Mouse (Mus musculus): ENCODE data around the gene Prkar2a.
"Not testable (repeated sequence)": the region's sequence is repeated elsewhere in the genome, so short reads cannot be mapped to it uniquely, and the experiment has no call there.

Prkar2a gene

DNA sequence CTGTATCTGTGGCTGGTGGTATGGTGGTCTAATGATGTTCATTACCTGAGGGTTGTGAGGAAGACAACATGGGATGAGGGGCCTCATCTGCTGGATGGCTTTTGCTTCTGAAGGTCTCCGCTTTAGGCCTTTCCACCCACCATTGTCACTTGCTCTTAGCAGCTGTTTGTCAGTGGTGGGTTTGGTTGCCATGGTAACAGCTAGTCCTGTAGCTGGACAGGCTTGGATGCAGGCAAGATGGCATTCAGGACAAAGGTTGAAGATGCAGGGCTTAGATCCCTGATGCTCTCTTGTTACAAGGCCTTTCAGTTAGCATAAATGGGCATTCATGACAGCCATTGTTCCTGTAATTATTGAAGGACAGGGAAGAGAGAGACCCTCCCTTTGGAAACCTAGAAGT, at the start of gene Prkar2a:
Gene Prkar2a, plus strand, starts transcription at position 209 of the 400 bp plus-strand sequence.
- DNase-seq: no peak

DNA sequence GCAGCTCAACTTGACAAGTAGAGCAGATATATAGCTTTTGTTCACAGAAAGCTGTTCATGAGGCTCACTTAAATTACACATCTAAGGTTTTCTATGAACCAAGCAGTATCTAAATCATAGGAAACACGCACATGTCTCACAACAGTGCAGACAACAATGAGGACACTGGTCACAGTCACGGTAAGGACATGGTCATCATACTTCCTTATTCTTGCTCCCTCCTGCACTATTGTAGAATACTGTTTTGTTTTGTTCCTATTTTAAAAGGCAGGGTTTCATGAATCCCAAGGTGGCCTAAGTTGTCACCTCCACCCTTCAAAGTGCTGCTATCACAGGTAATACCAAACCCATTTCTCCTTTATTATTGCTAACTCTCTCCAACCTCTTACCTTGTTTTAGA, 49.3 kb upstream of the Prkar2a start:
- no peak for DNase-seq

DNA sequence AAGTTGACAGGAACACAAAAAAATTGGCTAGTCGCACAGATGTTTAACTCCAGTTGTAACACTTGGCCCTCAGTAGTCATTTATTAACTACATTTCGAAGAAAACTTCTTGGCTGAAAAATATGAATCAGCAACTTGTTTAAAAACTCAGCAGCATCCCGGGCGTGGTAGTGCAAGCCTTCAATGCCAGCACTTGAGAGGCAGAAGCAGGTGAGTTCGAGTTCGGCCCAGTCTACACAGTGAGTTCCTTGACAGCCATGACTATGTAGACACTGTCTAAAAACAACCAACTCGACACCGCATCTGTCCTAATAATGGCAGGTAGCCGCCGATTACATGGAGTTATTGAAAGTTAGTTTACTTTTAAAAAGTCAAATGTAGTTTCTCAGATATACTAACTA, 40.9 kb upstream of the Prkar2a start:
- DNase-seq: peak; percentile 58

DNA sequence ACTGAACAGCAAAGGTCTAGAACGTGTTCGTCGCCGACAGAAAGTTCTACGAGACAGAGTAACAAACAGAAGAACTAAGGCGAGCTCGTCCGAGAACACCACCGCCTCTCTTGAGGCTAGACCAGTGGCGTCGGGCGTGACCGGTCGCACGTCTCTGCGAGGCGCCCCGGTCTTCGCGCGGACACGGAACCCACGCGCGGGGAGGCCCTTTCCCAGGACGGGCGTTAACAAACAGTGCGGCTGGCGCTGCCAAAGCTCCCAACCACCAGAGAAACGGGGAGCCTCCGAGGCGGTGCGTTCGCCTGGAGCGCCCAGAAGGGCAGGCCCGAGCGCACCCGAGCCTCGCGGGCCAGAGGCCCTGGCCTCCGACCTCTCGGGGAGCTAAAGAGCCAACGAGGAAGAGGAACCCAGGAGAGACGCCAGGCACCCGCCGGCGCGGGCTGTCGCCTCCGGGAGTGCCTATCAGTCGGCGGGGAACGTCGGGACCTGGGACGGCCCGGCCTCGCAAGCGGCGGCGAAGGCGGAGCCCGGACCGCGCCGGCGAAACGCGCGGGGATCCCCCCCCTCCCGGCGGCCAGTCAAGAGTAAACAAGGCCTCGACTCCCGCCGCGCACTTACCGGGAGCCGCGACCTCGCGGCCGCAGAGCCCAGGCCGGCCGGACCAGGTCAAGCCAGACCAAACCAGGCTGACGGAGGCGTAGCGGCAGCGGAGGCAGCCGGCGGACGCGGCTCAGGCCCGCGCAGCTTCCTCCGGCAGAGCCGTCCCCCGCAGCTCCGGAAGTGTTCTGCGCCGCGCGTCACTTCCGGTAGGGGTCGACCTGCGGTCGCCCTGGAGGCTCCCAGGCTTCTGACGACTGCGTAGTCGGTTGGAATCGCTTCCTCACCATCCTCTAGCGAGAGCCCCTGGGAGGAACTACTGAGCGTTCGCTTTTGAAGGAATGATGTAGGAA, 40.2 kb upstream of the Prkar2a start, which contains the start of gene Arih2:
Gene Arih2, minus strand, starts transcription at position 776 of the 950 bp plus-strand sequence.
- DNase-seq: peak; percentile 96

DNA sequence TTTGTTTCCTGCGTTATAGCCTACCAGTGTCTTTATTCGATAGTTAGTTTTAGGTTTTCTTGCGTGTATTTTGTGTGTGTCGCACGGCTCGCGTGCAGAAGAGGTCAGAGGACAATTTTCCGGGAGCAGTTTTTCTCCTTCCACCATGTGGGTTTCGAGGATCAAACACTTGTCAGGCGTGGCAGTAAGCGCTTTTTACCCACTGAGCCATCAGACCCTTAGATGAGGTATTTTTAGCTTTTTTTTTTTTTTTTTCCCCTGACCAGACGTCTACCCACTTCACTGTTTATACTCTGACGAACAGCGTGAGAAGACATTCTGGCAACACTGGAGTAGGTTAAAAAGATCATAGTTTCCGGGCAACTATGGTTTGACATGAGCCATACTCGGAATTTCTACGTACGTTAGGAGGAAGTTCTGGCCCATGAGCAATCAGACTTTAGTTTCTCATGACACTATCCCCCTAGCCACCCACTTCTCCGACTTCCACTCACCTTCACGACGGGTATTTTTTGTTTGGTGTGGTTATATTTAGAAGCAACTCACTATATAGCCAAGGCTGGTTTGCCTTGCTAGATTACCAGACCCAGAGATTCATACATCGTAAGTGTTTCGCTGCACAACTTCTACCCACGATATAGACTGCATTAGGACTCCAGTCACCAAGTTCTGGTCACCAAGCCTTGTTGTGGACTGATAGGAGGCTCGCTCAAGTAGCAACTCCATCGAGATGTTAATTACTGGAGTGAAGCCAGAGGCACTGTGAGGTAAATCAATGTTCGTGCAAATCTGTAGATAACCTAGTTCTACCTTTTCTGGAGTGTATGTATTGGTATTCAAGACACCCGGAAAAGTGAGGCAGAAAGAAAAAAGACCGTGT, 39.3 kb upstream of the Prkar2a start:
- no peak for DNase-seq

DNA sequence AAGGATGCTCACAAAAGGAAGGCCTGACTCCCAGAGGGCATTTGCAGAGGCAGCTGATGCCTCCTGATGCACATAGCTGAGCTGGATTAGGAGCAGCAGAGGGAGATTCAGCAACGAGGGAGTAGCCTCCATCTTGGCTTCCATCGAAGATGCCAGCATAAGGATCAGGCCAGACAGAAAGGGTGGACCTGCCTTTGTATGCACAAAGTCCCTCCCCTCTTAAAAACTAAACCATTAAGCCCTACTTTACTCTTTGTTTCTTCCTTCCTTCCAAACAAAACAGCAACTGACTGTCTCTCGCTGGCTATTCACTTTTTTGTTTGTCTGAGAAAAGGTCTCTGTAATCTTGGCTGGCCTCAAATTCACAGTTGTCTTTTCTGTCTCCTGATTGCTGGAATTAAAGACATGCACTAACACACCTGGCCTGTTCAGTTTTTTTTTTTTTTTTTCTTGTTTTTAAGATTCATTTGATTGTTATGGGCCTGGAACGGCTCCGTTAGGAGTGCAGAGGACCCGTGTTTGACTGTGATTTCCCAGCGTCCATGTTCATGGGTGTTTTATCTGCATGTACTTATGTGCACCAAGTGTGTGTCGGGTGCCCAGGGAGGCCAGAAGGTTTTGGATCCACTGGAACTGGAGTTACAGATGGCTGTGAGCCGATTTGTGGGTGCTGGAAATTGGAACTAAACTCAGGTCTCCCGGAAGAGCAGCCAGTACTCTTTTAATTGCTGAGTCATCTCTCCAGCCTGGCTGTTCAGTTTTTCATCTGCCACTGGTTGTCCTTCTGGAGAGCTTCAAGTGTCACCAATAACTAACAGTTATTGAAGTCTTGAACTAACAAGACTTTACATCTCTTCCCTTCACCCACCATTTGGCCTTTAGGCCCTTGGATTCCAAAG, 34.3 kb upstream of the Prkar2a start:
- DNase-seq: no peak

DNA sequence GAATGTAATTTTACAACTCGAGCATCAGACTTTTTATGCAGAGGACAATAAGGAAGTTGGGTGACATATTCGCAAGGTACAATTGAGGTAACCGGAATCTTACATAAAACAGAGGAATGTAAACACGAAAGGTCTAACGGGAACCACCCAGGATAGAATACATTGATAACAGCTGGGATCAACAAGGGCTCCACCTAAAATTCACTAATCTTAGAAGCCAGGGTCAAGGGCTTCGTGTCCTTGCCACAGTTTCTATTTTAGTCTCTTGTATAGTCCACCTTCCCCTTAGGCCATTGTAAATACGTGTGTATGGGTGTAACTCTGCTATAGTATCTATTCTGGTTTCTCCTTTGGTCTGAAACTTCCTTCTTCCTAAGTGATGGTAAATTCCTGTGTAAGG, 33.2 kb upstream of the Prkar2a start:
- DNase-seq: not testable (repeated sequence)

DNA sequence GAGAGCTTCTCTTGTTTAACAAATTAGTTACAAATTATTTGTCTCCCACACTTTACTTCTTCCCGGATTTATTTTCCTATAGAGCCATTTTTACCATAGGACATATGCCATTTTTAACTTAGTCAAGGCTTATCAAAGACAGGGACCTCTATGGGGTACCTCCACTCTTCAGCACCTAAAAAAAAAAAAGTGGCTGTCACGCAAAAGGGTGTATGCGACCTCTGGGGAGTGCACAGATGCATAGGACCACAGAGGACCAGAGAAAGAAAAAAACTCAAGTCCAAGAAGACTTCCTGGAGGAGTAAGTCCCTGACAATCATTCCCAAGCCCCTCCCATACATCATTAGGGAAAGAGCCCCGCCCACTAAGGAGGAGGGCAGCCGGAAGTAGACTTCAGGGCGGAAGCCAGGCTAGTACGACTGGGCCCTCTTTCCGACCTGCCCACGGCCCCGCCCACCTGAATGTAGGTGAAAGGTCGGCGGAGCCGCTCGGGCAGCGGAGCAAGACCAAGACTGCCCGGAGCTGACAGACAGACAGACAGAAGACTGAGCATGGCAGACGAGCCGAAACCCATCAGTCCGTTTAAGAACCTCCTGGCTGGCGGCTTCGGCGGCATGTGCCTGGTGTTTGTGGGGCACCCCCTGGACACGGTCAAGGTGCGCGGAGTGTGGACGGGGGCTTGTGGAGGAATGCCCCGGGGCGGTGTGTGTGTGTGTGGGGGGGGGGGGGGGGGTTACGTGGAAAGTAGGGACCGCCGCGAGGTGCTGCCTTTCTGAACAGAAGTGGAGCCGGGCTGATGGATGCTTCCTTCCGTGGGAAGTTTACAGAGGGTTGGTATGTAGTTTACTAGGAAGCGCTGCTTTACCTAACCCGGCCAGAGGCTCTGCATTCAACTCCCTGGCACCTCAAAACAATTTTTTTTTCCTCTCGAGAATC, 27.2 kb upstream of the Prkar2a start, which contains the start of gene Slc25a20:
Gene Slc25a20, plus strand, starts transcription at position 412 of the 936 bp plus-strand sequence.
- DNase-seq: peak; percentile 92

DNA sequence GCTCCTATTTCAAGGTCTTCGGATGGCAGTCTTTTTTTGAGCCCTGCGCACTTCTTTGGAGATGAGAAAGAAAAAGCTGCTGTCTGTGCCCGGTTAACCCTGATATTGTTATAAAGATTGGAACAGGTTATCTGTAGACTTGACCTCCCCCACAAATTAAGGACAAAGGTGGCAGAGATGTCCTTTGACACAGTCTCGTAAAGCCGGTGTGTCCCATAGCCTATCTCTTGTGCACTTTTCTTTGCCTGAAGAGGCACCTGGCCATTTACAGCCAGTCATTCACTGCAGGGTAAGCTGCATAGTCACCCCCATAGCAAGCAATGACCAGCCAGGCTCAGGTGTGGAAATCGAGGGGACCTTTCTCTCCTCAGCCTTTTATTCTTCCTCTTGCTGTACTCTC, 26.5 kb upstream of the Prkar2a start:
- no peak for DNase-seq

DNA sequence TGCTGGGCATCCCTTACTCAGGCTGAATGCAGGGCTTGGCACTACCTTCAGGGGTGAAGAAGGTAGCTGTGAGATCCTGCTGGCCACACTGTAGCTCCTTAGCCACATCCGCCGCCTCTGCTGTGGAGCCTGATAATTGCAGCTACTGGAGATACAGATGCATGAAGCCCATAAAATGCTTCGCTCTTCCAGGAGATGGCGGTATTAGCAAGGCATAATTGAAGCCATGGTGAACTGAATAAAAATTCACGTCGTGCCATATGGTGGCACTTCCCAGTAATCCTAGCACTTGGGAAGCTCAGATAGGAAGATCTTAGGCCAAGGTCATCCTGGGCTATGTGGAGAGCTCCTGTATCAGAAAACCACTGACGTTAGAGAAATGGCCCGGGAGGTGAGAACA, 19.2 kb upstream of the Prkar2a start:
- no peak for DNase-seq

DNA sequence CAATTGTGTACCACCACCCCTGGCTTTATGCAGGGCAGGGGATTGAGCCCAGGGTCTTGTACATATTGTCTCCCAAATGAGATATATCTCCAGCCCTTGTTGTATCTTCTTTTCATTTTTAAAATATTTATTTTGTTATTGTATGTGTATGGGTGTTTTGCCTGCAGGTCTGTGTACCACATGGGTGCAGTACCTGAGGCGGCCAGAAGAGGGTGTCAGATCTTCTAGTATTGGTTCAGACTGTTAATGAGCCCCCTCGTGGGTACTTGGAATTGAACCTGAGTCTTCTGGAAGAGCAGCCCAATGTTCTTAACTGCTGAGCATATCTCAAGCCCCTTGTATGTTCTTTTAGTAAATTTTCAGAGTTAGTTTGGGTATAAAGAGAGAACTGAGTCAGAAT, 16.0 kb upstream of the Prkar2a start:
- DNase-seq: peak; percentile 30

DNA sequence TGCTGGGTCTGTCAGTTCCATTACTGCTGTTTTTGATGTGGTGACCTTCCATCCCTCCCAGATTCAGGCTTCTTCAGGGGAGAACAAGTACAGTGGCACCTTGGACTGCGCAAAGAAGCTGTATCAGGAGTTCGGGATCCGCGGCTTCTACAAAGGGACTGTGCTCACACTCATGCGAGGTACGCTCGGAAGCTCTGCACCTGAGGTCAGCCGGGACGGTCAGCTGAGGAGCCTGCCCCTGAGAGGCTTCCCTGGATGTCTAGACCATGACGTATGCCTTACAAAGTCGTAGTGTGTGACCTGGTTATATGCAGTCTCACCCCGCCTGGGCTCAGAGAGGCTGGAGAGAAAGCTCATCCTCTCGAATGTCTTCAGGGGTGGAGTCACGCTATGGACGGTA, 9.1 kb upstream of the Prkar2a start:
- DNase-seq: no peak

DNA sequence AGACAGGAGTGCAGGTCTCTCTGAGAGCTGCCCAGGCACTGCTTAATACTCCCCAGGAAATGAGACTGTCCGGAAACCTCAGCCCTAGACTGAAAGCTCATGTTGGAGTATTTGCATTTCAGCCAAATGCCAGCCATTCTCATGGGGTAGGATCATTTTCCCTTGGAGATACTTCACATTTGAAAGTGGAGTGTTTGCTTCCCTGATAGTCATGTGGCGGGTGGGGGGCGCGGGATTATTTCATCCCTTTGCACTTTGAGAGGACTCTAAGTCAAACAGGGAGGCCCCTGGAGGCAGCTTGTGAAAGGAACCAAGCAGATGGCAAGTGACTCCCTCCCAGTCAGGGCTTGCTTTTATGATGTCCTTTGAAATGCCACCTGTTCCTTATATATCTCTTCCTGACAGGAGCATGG, 2.6 kb upstream of the Prkar2a start:
- no peak for DNase-seq

DNA sequence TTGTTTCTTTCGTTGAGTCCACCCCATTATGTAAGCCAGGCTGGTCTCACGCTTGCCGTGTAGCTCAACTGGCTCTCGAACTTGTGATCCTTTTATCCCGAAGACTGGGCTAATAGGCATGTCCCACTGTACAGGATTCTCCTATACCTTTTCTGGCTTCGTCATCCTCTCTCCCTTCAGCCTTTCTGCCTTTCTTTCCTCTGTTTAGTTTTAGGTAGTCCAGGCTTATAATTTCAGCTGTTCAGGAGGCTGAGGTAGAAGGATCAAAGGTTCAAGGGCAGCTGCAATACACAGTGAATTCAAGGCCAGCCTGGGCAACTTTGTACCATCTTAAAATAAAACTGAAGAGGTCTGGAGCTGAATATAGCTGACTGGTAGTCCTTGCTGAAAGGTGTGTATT, 1.9 kb upstream of the Prkar2a start:
- no peak for DNase-seq

DNA sequence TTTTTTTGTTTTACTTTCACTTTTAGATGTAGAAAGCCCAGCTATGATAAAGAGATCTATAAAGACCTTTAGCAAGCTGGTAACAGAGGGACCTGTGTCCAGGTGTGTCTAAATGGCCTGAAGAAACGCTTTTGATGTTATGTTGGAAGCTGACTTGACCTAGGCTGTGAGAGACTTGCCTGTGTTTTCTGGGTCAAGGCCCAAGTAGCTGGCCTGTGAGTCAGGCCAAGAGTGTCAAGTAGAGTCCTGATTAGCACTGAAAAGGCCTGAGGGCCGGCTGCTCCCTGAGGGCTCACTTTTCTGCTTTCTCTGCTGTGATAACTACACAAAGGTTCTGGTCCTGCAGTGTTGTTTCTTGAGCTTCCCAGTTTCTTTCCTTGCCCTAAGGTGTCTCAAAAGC, 1.4 kb upstream of the Prkar2a start:
- DNase-seq: no peak

DNA sequence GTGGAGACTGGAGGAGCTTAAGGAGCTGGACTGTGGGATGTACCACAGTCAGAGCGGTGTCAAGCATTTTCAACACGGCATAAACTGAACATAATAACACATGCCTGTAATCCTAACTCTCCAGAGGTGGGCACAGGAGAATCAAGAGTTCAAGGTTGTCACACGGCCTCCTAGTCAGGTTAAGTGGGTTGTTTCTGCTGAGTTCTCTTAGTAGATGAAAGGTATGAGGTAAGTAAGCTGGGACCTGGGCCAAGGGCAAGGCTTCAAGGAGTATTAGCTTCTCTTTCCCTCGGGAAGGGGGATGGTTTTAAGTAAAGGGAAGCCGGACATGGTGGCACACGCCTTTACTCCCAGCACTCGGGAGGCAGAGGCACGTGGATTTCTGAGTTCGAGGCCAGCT, 663 bp upstream of the Prkar2a start:
- DNase-seq: no peak

DNA sequence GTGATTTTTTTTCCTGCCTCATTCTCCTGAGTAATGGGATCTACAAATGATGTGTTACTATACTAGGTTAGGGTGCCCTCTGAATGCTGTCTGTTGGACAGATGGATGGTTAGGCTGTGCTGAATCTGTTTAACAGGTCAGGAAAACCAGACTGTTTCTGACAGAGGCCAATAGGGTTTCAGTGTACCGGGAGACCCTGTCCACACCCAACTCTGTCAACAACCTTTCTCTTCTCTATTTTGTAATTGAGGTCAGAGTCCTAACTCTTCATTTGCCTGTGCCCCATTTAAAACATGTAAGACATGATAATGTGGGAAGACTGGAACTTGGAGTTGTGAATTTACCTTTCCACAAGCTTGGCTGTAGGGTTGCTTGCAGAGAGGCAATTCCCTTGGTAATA, 879 bp downstream of the Prkar2a start:
- no peak for DNase-seq

DNA sequence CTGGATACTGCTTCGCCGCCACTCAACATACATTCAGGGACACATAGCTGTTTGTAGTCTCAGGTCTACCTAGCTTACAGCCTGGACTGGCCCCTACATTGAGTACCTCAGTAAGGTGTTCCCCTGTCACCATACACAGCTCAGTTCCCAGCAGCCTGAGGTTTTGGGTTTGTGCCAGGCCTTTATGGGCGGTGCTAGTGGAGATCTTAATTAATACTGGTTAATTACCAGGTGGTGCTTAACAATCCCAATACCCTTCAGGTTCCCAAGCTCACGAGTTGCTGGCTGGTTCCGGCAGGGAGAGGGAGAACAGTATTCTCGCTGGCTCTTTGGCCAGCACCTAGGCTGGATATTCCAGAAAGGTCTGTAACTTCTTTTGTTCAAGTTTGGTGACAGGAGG, 1.8 kb downstream of the Prkar2a start:
- DNase-seq: peak; percentile 24

DNA sequence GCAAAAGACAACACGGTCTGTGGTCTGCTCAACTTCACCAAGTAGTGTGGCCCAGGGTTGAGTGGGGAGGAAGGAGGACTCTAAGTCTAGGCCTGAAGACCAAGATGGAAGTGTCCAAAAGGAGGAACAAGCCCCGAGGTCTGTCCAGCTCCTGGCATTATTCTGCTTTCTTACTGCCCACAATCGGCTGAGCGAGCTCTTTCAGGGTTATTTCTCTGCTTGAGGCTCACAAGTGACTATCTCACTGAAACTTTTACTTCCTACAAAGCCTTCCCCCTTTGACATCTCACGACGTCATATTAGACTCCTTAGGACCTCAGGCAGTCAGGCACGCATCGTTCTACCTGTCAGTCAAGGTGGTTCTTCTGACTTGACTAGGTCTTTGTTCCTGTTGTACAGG, 2.3 kb downstream of the Prkar2a start:
- no peak for DNase-seq

DNA sequence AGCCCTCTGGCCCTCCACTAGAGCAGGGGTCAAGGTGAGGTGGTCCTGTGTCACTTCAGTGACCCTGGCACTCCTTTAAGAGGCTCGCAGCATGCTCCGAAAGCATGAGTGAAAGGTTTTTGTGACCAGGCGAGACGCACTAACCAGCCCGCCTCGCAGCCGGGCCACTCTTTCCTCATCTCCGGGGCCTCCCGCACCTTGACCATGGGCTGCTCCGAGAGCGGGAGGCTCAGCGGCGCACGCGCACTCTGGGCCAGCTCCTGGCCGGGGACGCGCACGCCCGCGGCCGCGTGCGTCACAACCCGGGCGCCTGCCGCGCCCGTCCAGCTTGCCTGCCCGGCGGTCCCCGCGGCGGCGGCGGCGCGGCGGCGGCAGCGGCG, 2.7 kb downstream of the Prkar2a start:
- DNase-seq: peak; percentile 94

All from kidney, postnatal 10 days (tissue).